Mouse (Mus musculus): ENCODE results near the gene Apoc4.
"Not testable (repeated sequence)": the region's sequence is repeated elsewhere in the genome, so short reads cannot be mapped to it uniquely, and the experiment has no call there.

Gene Apoc4

GRCm38 (mm10) chr7:19699827-19700148 lies 18.5 kb upstream of the Apoc4 start:
- DNase-seq (ENCODE audit: low read depth, low spot score), result no peak

- peak; percentile 7 for DNase-seq (ENCODE audit: low read depth, low spot score)
Observed at GRCm38 (mm10) chr7:19698907-19699826, 17.9 kb upstream of the Apoc4 start, which contains the start of gene Apoe. TSS of gene Apoe (minus strand) at chr7:19699188.

GRCm38 (mm10) chr7:19697949-19698906 lies 16.9 kb upstream of the Apoc4 start:
- no peak for DNase-seq (ENCODE audit: low read depth, low spot score)

- no peak for DNase-seq (ENCODE audit: low read depth, low spot score)
Observed at GRCm38 (mm10) chr7:19696336-19696873, 15.1 kb upstream of the Apoc4 start.

- DNase-seq (ENCODE audit: low read depth, low spot score), result no peak
Observed at GRCm38 (mm10) chr7:19695881-19696280, 14.6 kb upstream of the Apoc4 start.

- DNase-seq (ENCODE audit: low read depth, low spot score), result no peak
Observed at GRCm38 (mm10) chr7:19695213-19695594, 13.9 kb upstream of the Apoc4 start.

GRCm38 (mm10) chr7:19694336-19695212 lies 13.3 kb upstream of the Apoc4 start:
- no peak for DNase-seq (ENCODE audit: low read depth, low spot score)

GRCm38 (mm10) chr7:19693421-19693820 lies 12.1 kb upstream of the Apoc4 start:
- DNase-seq (ENCODE audit: low read depth, low spot score), result no peak

- no peak for DNase-seq (ENCODE audit: low read depth, low spot score)
Observed at GRCm38 (mm10) chr7:19691873-19692865, 10.9 kb upstream of the Apoc4 start, which contains the start of gene Apoc1. TSS of gene Apoc1 (minus strand) at chr7:19692660.

GRCm38 (mm10) chr7:19691434-19691833 lies 10.2 kb upstream of the Apoc4 start:
- DNase-seq (ENCODE audit: low read depth, low spot score), result no peak

GRCm38 (mm10) chr7:19690845-19691244 lies 9.6 kb upstream of the Apoc4 start:
- DNase-seq (ENCODE audit: low read depth, low spot score), result no peak

GRCm38 (mm10) chr7:19688611-19689010 lies 7.3 kb upstream of the Apoc4 start:
- DNase-seq (ENCODE audit: low read depth, low spot score), result no peak

GRCm38 (mm10) chr7:19688101-19688500 lies 6.8 kb upstream of the Apoc4 start:
- no peak for DNase-seq (ENCODE audit: low read depth, low spot score)

GRCm38 (mm10) chr7:19686927-19687583 lies 5.8 kb upstream of the Apoc4 start:
- DNase-seq (ENCODE audit: low read depth, low spot score), result not testable (repeated sequence)

GRCm38 (mm10) chr7:19686521-19686920 lies 5.2 kb upstream of the Apoc4 start:
- no peak for DNase-seq (ENCODE audit: low read depth, low spot score)

GRCm38 (mm10) chr7:19685374-19685773 lies 4.1 kb upstream of the Apoc4 start:
- DNase-seq (ENCODE audit: low read depth, low spot score), result no peak

GRCm38 (mm10) chr7:19683771-19684201 lies 2.5 kb upstream of the Apoc4 start:
- no peak for DNase-seq (ENCODE audit: low read depth, low spot score)

- no peak for DNase-seq (ENCODE audit: low read depth, low spot score)
Observed at GRCm38 (mm10) chr7:19682979-19683378, 1.7 kb upstream of the Apoc4 start.

- no peak for DNase-seq (ENCODE audit: low read depth, low spot score)
Observed at GRCm38 (mm10) chr7:19680702-19681101, 577 bp downstream of the Apoc4 start.
